Mouse (Mus musculus) monocyte, adult 5-6 weeks (primary cell): Measurements from ENCODE around the gene Ly86. TPM values are rescaled to one million over a fixed set of nuclear protein-coding genes. Genes with fewer than 3 reads are reported as not detected.

Source experiments
- ATAC-seq: fragments of 153-309, 156-312 bp; replicated peaks from 2 replicates; pipeline ENCODE4 v1.8.0; 2017; ENCODE audit warnings: mild to moderate bottlenecking; ENCODE audit not compliant: low TSS enrichment, insufficient number of reproducible peaks, severe bottlenecking, poor library complexity, low FRiP score
- total RNA-seq: library from RNA; stranded (forward); fragments of 200-1000, 200-491, 200-594 nt; gene quantifications from 3 replicates; pipeline ENCODE4 v1.2.3, GENCODE M21; 2017

The Ly86 gene
- total RNA-seq, 1 experiment from 2014 or later: 172 TPM

DNA sequence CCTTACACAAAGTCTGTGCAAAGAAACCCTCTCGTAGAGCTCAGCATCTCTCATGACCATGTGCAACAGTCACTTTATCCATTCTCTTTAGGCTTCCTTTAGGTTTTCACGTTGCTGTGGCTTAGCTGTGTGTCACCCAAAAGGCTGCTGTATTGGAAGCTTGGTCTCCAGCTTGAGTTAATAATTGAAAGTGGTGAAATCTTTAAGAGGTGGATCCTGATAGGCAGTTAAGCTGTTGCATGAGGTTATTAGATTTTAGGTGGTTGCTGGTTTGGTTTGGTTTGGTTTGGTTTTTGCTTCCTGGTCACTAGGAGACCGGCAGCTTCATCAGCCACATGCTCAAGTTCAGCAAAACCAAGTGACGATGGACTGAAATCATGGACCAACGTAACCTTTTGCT is 106.0 kb downstream of the Ly86 start:
- ATAC-seq: no peak

DNA sequence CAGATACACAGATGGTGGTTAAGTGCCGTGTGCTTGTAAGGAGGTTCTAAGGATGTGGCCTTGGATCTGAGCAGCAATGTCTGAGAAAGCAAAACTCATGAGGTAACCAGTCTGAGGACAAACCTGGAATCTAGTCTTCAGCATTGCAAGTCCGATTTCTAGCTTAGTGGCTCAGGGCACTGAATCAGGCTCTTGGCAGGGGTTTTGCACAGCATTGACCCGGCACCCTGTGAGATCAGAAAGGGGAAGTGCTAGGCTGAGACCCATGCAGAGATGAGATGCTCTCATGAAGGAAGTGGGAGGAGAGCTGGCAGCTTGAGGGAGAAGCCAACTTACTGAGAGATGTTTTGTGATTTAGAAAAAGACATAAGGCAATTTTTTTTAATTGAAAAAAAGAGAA is 106.5 kb downstream of the Ly86 start:
- peak; percentile 56; the same call in 1 of the 2 replicates for ATAC-seq

DNA sequence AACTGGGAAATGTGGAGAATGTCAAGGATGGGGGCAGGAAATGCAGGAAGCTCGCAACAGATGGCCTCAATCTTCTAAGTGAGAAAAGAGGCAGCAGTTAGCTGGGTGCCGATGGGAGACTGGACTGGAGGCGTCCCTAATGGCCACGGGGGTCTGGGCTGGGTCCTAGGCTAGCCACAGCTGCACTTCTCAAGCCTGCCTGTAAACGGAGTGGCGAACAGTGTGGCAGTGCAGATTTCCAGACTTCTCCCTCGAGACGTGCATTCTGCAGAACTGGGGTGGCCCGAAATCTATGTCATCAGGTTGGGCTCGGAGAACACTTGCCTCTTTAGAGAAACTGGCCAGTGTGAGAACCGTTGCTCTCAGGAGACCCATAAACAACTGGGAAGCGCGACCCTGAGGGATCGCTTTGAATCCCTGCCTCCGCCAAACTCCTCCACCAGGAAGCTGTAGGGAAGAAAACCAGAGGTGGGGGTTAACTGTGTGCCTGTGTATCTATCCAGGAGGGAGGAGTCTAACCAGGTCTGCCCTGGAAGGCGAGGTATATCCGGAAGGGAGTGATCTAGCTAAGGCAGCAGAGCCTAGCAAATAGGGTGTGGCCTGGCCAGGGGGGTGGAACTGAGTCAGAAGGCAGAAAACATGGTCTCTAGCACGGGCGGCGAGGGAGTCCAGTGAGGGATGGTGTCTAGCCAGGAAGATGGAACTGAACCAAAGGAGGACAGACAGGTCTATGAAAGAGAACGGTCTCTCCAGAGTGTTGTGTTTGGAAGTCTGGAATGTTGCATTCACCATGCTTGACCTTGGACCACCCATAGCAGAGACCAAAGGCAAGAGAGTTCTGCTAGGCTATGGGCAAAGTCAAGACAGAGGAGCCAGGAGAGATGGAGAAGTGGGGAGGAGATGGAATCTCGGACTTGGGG is 107.3 kb downstream of the Ly86 start:
- ATAC-seq: 0 out of 2 replicates have a peak, but pooled peaks have one; percentile 31

DNA sequence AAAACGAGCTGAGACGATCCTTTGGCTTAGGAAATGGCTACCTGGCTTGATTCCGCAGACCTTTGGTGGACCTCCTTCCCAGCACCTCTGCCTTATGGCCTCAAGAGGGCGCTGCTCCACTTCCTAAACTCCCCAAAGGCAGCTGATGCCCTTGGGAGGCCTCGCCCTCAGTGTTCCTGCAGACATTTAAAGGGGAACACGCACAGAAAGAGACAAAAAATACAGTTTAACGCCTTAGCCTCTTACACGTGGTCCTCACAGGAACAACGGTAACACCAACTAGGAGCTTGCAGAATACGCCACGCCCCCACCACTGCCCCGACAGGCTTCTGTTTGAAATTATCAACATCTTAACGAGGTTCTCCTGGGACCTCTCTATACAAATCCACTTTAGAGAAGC is 108.2 kb downstream of the Ly86 start:
- peak; percentile 82 for ATAC-seq

DNA sequence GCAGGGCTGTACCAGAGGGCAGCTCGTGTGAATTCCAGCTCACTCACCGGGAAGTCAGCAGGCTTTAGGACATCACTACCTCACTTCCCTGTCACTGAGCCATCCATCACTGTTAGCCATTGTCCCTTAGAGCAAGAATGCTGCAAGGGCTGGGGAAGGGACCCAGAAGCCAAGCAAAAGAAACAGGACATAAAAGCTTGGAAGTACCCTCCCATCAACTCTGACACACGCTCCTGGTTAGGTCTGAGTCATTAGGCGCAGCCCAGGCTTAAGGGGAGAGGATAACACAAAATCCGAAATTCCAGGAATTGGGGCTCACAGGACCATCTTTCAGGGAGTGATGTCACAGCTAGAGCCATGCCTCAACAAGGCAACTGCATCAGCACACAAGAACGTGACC is 109.3 kb downstream of the Ly86 start:
- ATAC-seq: no peak

DNA sequence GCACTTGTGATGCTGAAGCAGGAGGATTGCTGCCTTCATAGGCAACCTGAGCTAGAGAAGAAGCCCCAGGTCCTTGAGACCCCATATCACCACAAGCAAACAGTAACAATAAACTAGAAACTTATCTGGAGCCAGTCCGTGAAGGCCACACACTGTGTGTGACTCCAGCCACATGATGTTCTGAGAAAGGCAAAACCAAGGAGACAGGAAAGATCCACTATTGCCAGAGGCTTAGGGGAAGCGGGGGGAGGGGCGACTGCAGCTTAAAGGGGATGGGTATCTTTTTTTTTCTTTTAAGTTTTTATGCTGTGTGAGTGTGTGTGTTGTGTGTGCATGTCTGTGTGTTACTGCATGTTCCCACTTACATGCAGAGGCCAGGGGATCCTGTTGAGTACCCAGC is 110.6 kb downstream of the Ly86 start:
- ATAC-seq: no peak

DNA sequence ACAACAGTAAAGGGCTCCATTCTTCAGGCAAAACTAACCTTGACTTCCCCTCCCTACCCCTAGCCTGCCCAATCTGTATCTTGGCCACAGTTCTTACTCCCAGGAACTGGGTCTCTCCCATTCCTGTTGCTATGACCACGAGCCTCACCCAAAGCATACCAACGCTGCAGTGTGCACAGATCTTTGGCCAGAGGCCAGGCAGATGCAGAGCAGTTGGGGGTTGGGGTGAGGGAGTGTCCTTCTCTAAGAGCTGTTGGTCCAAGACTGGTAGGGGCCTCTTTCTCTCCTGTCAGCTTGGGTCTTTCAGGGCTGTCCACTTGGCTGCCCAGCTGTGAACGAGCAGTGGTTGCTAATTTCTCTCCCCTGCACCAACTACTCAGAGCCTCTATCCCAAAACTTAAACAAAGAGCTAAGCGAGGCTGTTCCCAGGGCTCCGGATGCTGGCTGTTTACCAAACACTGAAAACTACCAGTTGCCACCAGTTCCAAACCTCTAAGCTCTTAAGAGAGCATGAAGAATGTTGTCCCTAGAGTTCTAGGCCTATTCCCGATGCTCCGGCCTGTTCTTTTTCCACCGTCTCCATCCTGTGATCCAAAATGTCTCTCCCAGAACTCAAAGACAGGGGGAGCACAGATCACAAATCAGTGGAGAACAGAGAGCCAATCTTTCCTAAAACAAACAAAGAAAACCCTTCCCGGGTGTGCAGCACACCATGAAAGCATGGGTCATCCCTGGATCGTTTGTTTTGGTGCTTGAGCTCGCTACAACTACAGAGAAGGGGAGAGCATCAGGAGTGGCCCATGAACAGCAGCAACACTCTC is 112.2 kb downstream of the Ly86 start:
- ATAC-seq: no peak

DNA sequence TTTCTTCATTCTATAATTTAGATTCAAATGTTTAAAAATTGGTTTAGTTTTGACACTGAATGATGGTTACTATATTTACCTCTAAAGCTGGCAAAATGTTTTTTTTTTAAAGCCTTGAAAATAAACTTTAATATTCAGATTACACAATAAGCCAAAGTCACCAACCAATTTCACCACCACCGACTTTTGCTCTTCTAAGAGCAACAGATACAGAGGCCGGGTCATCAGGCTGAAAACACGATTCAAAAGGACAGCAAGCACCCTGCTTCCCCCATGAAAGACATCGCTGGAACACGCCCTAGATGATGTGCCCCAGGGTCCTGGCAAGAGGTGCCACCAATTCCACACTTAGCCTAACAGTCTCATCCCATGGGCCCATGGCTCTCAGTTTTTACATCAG is 113.5 kb downstream of the Ly86 start:
- ATAC-seq: no peak

DNA sequence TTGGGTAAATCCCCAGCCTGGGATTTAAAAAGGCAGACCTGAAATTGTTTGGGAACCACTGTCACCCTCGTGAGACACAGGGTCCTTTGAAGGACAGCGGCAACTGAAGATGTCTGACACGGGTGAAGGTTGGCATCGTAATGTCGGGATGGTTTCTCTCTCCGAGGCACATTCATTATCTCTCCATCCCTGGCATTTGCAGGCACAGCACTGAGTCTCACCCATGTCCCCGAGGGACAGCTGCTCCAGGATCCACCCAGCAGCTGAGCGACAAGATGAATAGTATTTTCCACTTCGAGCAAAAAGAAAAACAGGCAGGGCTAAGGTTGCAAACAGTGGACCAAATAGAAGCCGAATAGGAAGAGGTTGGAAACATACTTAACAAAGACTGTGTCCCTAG is 114.0 kb downstream of the Ly86 start:
- ATAC-seq: no peak

DNA sequence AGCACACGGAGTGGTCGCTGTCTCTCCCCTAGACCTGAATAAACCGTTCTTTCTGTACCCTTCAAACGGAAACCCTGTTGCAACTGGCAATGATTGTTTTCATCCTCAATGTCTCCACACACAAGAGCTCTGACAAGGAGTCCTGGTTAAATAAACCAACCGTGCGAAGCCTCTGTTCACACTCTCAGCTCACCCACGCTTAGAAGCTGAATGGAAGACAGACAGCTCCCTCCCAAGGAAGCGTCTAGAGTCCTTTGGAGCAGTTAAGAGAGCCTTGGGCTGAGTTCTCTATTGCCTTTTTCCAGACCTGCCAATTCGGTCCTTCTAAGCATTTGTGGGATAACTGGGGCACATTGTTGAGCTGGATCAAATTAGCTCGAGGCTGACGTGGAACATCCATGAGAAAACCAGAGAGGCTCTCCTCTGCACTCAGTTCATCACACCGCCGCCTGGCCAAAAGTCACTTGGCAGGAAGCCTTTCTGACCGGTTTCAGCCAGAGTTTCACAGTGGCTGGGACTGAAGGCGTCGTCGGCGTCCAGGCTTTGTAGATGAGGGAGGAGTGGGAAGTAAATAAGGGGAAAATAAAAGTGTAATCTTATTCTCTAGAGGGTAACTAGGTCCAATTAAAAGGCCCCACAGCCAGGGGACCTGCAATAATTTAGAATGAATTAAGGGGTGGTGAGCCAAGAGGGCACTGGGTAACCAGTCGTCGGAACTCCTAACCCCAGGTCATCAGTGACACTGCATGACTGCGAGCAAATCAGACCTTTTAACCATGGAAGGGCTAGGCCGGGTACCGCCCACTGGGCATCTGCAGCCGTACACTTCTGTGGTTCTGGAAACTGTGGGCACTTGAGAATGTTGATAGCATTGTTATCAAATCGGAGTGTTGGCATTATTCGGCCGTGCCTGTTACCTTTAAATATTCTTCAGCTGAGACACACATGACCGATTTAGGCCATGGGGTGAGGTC is 115.2 kb downstream of the Ly86 start:
- no peak for ATAC-seq

DNA sequence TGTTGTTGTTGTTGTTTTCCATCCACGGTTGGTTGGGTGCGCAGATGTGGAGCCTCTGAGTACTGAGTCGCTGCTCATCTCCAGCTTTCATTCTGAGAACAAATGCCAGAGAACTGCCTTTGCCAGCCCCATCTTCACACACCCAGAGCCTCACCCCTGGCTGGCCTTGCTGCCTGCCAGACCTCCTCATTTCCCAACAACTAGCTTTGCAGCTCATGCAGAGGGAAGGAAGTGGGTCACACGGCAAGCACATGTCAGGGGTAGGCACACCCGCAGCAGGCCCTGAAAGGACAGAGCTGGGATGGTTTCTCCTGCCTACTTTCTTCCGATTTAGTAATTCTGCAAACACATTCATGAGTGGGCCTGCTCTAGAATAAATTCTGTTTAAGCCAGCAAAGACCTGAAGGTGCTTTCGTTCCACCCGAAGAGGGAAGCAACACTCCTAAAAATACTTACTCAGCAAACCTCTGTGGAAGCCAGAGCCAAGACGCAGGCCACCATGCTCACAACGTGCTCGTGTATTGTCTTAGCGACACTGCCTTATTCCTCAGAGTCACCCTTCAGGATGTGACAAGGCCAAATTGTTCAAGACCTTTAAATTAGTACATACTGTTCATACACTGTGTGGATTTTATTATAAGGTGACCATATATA is 117.2 kb downstream of the Ly86 start:
- ATAC-seq: peak; percentile 86

DNA sequence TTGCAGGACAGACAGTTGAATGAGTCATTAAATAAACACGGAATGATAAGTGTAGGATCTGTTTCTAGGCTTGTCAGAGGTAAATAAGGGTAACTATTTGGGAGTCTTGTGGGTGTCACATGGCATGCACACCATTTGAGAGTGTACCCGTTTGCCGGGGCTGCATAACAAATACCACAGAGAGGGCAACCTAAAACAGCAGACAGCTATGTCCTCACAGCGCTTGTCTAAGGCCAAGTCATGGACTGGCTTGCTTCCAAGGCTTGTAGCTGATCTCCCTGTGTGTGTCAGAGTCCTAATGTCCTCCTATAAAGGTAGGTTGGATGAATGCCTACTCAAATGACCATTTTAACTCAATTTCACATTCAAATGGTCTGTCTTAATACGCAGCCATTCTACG is 120.7 kb downstream of the Ly86 start:
- no peak for ATAC-seq

DNA sequence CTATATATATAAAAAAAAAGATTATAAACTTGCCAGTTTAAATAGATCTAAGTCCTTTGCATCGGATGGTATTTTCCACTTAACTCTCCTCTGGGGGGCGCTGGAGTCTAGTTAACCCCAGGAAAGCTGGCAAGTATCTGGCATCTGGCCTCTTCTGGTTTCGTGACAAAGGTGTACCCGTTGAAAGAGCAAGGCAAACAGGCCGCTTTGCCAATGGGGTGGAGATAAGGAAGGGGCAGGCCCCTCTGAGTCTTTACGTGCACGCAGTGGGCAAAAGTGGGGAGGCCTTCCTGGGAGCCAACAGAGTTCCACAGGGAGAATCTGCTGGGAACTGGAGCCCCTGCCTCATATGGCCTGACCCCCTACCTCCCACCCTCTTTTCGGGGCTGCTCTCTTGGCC is 122.8 kb downstream of the Ly86 start:
- ATAC-seq: no peak
